Mouse (Mus musculus) stomach, embryonic 16.5 days (tissue): ENCODE measurements around the gene Kpna1. TPM values are rescaled to one million over a fixed set of nuclear protein-coding genes. Genes with fewer than 3 reads are reported as not detected.
A peak's percentile ranks its signal among the peaks of the same experiment; 100 is the strongest.
"Not testable (repeated sequence)": the region's sequence is repeated elsewhere in the genome, so short reads cannot be mapped to it uniquely, and the experiment has no call there.

Experiments used
- ATAC-seq: fragments of 200-750 bp; cut with Nextera tagmentation; 2 replicates; pipeline ENCODE4 v1.8.0; 2017; ENCODE audit warnings: moderate number of reproducible peaks, moderate TSS enrichment; ENCODE audit not compliant: insufficient read depth, low FRiP score
- H3K27ac ChIP-seq: fragments of 300-500 bp; sonication (generic); 2 replicates; pipeline ENCODE4 v1.5.1; 2014; ENCODE audit warnings: low read length
- H3K27me3 ChIP-seq: fragments of 300-500 bp; sonication (generic); 2 replicates; pipeline ENCODE4 v1.6.1; 2014; ENCODE audit warnings: low read length, control low read depth, mixed read lengths; ENCODE audit not compliant: control insufficient read depth, insufficient read depth
- H3K36me3 ChIP-seq: fragments of 300-500 bp; sonication (generic); 2 replicates; pipeline ENCODE4 v1.6.1; 2014; ENCODE audit warnings: low read length; ENCODE audit not compliant: control insufficient read depth, insufficient read depth
- H3K4me1 ChIP-seq: fragments of 300-500 bp; sonication (generic); 2 replicates; pipeline ENCODE4 v1.6.1; 2014; ENCODE audit warnings: low read length, control low read depth, mixed read lengths; ENCODE audit not compliant: control insufficient read depth, insufficient read depth
- H3K4me2 ChIP-seq: fragments of 300-500 bp; sonication (generic); 2 replicates; pipeline ENCODE4 v1.6.1; 2014; ENCODE audit warnings: low read depth, low read length, mixed read lengths
- H3K4me3 ChIP-seq: fragments of 300-500 bp; sonication (generic); replicated peaks from 2 replicates; pipeline ENCODE4 v1.5.1; 2014; ENCODE audit warnings: mild to moderate bottlenecking, low read length
- H3K9ac ChIP-seq: fragments of 300-500 bp; sonication (generic); 2 replicates; pipeline ENCODE4 v1.6.1; 2014; ENCODE audit warnings: low read length
- H3K9me3 ChIP-seq: fragments of 300-500 bp; sonication (generic); replicated peaks from 2 replicates; pipeline ENCODE4 v1.6.1; 2016; ENCODE audit warnings: low read length, control low read depth; ENCODE audit not compliant: control insufficient read depth
- WGBS: fragments of 180-500 bp; shearing (Covaris S2); extraction: QIAGEN DNeasy Blood & Tissue Kit; methylation state at CpG from one replicate; pipeline ENCODE4 v1.1.7; 2014; 5-methylcytosine and 5-hydroxymethylcytosine counted together
- polyA plus RNA-seq: library from polyadenylated mRNA; unstranded; fragments of >200 nt; fragmentation: Nextera tagmentation; extraction: Ambion mirVana; gene quantifications from 2 replicates; pipeline ENCODE4 v1.2.1, GENCODE M21; 2015

Gene Kpna1
- polyA plus RNA-seq, 1 experiment from 2014 or later, result 38.9 TPM

- WGBS, result 94% methylated on average over 3 of the region's 3 CpGs
- no peak overlapping the region for H3K27ac ChIP-seq
Measured at GRCm38 (mm10) chr16:35951216-35951615, 27.3 kb upstream of the Kpna1 start.

GRCm38 (mm10) chr16:35952628-35953130 is 25.9 kb upstream of the Kpna1 start:
- H3K9me3 ChIP-seq, result no peaks in the 10 kb centered on the region
- H3K4me3 ChIP-seq, result no peak overlapping the region
- H3K4me2 ChIP-seq, result no peak overlapping the region
- H3K9ac ChIP-seq, result no peak overlapping the region
- ATAC-seq, result no peak
- no peaks in the 10 kb centered on the region for H3K4me1 ChIP-seq
- H3K27me3 ChIP-seq, result no peaks in the 10 kb centered on the region
- no peaks in the 10 kb centered on the region for H3K36me3 ChIP-seq
- 88% methylated on average over 5 of the region's 5 CpGs for WGBS
- H3K27ac ChIP-seq, result no peak overlapping the region

More at GRCm38 (mm10) chr16:35951216-35951615, 27.3 kb upstream of the Kpna1 start:
- Histone ChIP-seq H3K9ac (no peak overlapping the region), H3K27me3 (no peaks in the 10 kb centered on the region), H3K36me3 (no peaks in the 10 kb centered on the region), H3K9me3 (no peaks in the 10 kb centered on the region), H3K4me3 (no peak overlapping the region), H3K4me2 (no peak overlapping the region), H3K4me1 (no peaks in the 10 kb centered on the region)
- ATAC-seq, result no peak

GRCm38 (mm10) chr16:35965991-35966390 is 12.6 kb upstream of the Kpna1 start:
- not testable (repeated sequence) for H3K9ac ChIP-seq, H3K4me1 ChIP-seq, H3K27me3 ChIP-seq, H3K27ac ChIP-seq, H3K4me2 ChIP-seq, H3K36me3 ChIP-seq, H3K9me3 ChIP-seq, H3K4me3 ChIP-seq, ATAC-seq
- WGBS, result 72% methylated on average over 3 of the region's 4 CpGs

GRCm38 (mm10) chr16:35966411-35967115 is 12.0 kb upstream of the Kpna1 start:
- no peak overlapping the region for H3K4me3 ChIP-seq
- WGBS, result 66% methylated on average over 5 of the region's 5 CpGs
- no peaks in the 10 kb centered on the region for H3K27me3 ChIP-seq
- no peak overlapping the region for H3K9ac ChIP-seq
- no peaks in the 10 kb centered on the region for H3K36me3 ChIP-seq
- H3K9me3 ChIP-seq, result no peaks in the 10 kb centered on the region
- no peak overlapping the region for H3K27ac ChIP-seq
- H3K4me2 ChIP-seq, result no peak overlapping the region
- no peak for ATAC-seq
- H3K4me1 ChIP-seq, result no peaks in the 10 kb centered on the region

- H3K27me3 ChIP-seq, result no peaks in the 10 kb centered on the region
- H3K4me1 ChIP-seq, result no peaks in the 10 kb centered on the region
- no peaks in the 10 kb centered on the region for H3K9me3 ChIP-seq
- no peak overlapping the region for H3K4me2 ChIP-seq
- WGBS, result 83% methylated on average over 4 of the region's 4 CpGs
- H3K4me3 ChIP-seq, result no peak overlapping the region
- no peak for ATAC-seq
- no peak overlapping the region for H3K9ac ChIP-seq
- no peak overlapping the region for H3K27ac ChIP-seq
- H3K36me3 ChIP-seq, result no peaks in the 10 kb centered on the region
Measured at GRCm38 (mm10) chr16:35967319-35967718, 11.2 kb upstream of the Kpna1 start.

- no peak overlapping the region for H3K4me3 ChIP-seq
- H3K27ac ChIP-seq, result no peak overlapping the region
- no peak overlapping the region for H3K4me2 ChIP-seq
- 14% methylated on average over 2 of the region's 2 CpGs for WGBS
- H3K4me1 ChIP-seq, result no peaks in the 10 kb centered on the region
- no peak overlapping the region for H3K9ac ChIP-seq
- H3K27me3 ChIP-seq, result no peaks in the 10 kb centered on the region
- H3K36me3 ChIP-seq, result no peaks in the 10 kb centered on the region
- no peaks in the 10 kb centered on the region for H3K9me3 ChIP-seq
- peak; percentile 50; the same call in 1 of the 2 replicates for ATAC-seq
Measured at GRCm38 (mm10) chr16:35968149-35968548, 10.4 kb upstream of the Kpna1 start.

- Histone ChIP-seq H3K36me3 (no peaks in the 10 kb centered on the region), H3K4me3 (no peak overlapping the region), H3K27me3 (no peaks in the 10 kb centered on the region), H3K4me2 (no peak overlapping the region), H3K4me1 (no peaks in the 10 kb centered on the region), H3K9me3 (no peaks in the 10 kb centered on the region), H3K9ac (no peak overlapping the region), H3K27ac (no peak overlapping the region)
- 32% methylated on average over 1 of the region's 1 CpGs for WGBS
- ATAC-seq, result no peak
Measured at GRCm38 (mm10) chr16:35974021-35974420, 4.5 kb upstream of the Kpna1 start.

GRCm38 (mm10) chr16:35981363-35981821 is 2.8 kb downstream of the Kpna1 start:
- 40% methylated on average over 19 of the region's 19 CpGs for WGBS

GRCm38 (mm10) chr16:35982506-35982901 is 4.0 kb downstream of the Kpna1 start:
- 0 out of 2 replicates have a peak overlapping the region, but pooled peaks have one; percentile 99 for H3K27ac ChIP-seq
- peak overlapping the region; percentile 93 for H3K9ac ChIP-seq
- no peak for ATAC-seq
- peaks cover 9% of the 10 kb centered on the region for H3K4me1 ChIP-seq
- no peaks in the 10 kb centered on the region for H3K9me3 ChIP-seq
- H3K36me3 ChIP-seq, result no peaks in the 10 kb centered on the region
- H3K27me3 ChIP-seq, result no peaks in the 10 kb centered on the region
- WGBS, result 3% methylated on average over 15 of the region's 15 CpGs
- H3K4me3 ChIP-seq, result peak overlapping the region; percentile 87
- peak overlapping the region; percentile 87 for H3K4me2 ChIP-seq

More at GRCm38 (mm10) chr16:35981363-35981821, 2.8 kb downstream of the Kpna1 start:
- Histone ChIP-seq H3K9ac (no peak overlapping the region), H3K4me2 (no peak overlapping the region), H3K27me3 (no peaks in the 10 kb centered on the region), H3K36me3 (no peaks in the 10 kb centered on the region), H3K9me3 (no peaks in the 10 kb centered on the region), H3K27ac (no peak overlapping the region), H3K4me3 (no peak overlapping the region), H3K4me1 (peaks cover 9% of the 10 kb centered on the region)
- peak; percentile 91 for ATAC-seq
